Mouse (Mus musculus): ENCODE measurements around the gene Ggnbp2.

DNA sequence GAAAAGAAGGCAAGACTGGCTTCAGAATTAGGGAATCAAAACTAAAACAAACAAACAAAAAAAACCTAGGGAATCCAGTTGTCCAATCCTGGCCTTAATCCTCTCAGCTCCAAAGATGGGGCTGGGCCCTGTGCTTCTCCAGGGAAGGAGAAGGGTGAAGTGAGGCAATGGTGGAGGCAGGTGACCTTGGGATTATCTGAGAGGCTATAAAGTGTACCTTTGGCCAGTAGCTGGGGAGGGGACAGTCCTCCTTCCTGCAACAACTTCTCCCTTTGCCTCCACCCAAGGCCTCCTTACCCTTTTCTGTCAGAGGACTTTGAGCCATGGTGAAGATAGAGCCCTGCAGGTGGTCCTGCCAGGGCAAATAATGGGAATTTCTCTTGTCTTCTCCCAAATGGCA lies 43.1 kb downstream of the Ggnbp2 start:
- TF ChIP-seq POLR2A (IDR thresholded peaks at IDR 0.05; ENCODE audit: borderline replicate concordance, extremely low read depth, low read depth, low read length) = no peak
- TF ChIP-seq CTCF (IDR thresholded peaks at IDR 0.05; ENCODE audit: insufficient read depth, low read length) = no peak
